Mouse (Mus musculus) liver, postnatal 0 days (tissue): ENCODE measurements around the gene Hes6.

Experiments used
- CTCF ChIP-seq: sonication (generic); IDR thresholded peaks from 2 replicates; pipeline ENCODE4 v1.5.1; 2016; ENCODE audit warnings: antibody characterized with exemption, low read depth
- EP300 ChIP-seq: IDR thresholded peaks from 2 replicates; pipeline ENCODE4 v1.6.1; 2016; ENCODE audit warnings: antibody characterized with exemption, low read depth, mild to moderate bottlenecking

DNA sequence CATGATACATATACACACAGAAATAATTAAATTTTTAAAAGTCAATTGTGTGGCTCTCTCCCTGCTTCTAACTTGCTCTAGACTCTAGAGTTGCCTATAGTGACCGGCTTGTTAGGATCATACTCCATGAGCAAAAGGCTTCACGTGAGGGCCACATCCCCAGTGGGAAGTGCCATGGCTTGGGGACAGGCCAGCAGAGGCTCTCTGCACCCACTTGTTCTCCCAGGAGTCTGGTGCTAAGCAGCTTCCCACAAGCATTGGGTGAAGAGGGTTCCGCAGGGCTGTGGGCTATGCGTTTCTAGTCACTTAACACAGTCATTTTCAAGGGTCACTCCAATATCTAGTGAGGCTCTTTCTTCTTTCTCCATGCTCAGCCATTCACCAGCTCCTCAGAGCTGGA, 43.3 kb upstream of the Hes6 start:
- TF ChIP-seq CTCF (no peak), EP300 (no peak)
